Mouse (Mus musculus): ENCODE measurements around the gene Gm9780. TPM values are rescaled to one million over a fixed set of nuclear protein-coding genes. Genes with fewer than 3 reads are reported as not detected.
"Not testable (repeated sequence)": the region's sequence is repeated elsewhere in the genome, so short reads cannot be mapped to it uniquely, and the experiment has no call there.

The Gm9780 gene
- total RNA-seq (2021), result 10 to 100 TPM in 1 of 2 experiments, 1 to 10 TPM in 1; 6.7 to 11.0 TPM
- long read RNA-seq, experiment 1, partial matches to known transcripts, result 0 of 3 reads
- long read RNA-seq, experiment 1, other reads (novel, unspliced or antisense), result 0 of 3 reads
- long read RNA-seq, experiment 2, result 0 reads

DNA sequence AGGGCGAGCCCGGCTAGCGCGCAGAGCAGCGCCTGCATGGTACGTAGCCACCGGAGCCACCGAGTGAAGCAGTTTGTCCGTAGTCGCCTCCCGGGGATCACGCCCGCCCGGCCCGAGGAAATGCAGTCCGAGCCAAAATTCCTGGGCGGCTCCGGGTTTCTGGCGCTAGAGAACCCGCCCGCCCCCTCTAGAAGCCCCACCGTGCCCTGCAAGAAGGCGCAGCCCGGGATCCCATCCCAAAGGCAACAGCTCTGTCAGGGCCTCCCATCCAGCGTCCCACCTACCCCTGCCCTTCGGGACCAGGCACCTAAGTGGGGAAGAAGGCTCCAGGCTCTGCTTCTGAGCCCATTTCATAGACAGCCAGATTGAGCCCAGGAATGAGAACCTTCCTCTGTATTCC is at the start of gene Gm9780:
Gene Gm9780, minus strand, starts transcription at position 101 of the 400 bp plus-strand sequence.
- intact Hi-C loops (cut with DNase I), result not testable (repeated sequence)

DNA sequence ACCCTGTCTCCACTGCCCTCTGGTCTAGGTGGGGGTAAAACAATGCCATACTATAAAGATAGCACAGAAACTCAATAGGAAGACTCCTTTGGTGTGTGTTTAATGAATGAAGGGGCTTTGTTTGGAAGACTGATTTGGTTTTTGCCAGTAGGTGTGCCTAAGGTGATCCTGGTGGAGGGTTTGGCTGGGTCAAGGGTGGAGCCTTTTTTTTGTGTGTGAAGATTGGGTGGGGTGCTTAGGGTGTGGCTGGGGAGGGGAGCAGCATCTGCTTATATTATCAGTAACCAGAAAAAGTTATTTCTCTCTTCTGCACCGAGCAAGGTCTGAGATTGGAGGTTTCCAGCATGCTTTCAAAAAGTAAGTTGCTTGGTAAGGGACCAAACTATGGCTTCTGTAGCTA is 39.5 kb upstream of the Gm9780 start, which contains the start of gene Cphx3:
Gene Cphx3, plus strand, starts transcription at position 301 of the 400 bp plus-strand sequence.
- DNase-seq (ENCODE audit: low spot score in 2 of 2); intact Hi-C loops (cut with DNase I): not testable (repeated sequence)

More for the DNA sequence above, at the start of gene Gm9780:
- DNase-seq (ENCODE audit: low spot score in 2 of 2), result not testable (repeated sequence)

DNA sequence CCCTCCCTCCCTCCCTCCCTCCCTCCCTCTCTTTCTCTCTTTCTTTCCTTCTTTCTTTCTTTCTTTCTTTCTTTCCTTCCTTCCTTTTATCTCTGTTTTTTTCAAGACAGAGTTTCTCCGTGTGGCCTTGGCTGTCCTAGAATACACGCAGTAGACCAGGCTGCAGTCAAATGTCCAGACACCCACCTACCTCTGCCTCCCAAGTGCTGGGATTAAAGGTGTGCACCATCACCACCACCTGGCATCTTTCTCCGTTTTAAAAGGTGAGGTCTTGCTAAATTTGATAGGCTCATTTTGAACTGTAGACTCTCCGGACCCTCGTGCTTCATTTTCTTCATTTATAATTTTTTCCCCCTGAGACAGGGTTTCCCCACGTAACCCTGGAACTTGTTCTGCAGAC is 38.7 kb upstream of the Gm9780 start, which contains the start of gene Cphx2:
Gene Cphx2, plus strand, starts transcription at position 301 of the 400 bp plus-strand sequence.
- DNase-seq (ENCODE audit: low spot score in 2 of 2); intact Hi-C loops (cut with DNase I): not testable (repeated sequence)

DNA sequence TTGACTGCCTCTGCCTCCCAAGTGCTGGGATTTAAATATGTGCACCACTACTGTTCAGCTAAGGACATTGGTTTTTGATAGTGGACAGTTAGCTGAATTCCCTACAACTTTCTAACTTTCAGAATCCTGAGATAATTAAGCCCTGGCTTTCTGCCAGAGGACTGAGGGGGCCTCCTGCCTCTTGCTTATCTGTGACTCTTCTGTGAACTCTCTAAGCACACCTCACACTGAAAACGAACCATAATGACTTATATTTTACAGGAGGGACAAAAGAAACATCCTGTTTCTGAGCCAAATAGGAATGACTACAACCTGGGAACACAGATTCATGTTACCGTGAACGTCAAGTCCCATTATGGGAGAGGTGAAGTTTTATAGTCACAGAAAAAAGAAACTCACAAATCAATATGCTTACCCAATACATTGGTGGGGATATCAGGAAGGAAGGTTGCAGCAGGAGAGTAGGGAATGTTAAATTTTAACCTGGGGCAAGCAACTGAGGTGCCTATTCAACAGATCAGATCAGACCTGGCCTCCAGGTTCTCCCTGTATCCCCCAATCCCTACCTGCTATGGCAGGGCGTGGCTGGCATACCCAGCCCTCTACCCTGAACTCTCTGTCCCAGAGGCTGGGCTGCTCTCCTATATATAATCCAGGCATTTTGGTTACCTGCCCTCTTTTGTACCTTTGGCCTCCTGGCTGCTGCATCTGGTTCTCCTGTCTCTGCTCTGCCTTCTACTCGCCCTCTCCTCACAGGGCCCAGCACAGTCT is 34.3 kb upstream of the Gm9780 start:
- DNase-seq (ENCODE audit: low spot score in 2 of 2); intact Hi-C loops (cut with DNase I): not testable (repeated sequence)

- DNase-seq (ENCODE audit: low spot score in 2 of 2); intact Hi-C loops (cut with DNase I): not testable (repeated sequence)
These were observed 24.8 kb upstream of the Gm9780 start, which contains the start of gene Tmem254c for GRCm38 (mm10) chr14:26067325-26067633. TSS of gene Tmem254c (minus strand) at chr14:26067355.

DNA sequence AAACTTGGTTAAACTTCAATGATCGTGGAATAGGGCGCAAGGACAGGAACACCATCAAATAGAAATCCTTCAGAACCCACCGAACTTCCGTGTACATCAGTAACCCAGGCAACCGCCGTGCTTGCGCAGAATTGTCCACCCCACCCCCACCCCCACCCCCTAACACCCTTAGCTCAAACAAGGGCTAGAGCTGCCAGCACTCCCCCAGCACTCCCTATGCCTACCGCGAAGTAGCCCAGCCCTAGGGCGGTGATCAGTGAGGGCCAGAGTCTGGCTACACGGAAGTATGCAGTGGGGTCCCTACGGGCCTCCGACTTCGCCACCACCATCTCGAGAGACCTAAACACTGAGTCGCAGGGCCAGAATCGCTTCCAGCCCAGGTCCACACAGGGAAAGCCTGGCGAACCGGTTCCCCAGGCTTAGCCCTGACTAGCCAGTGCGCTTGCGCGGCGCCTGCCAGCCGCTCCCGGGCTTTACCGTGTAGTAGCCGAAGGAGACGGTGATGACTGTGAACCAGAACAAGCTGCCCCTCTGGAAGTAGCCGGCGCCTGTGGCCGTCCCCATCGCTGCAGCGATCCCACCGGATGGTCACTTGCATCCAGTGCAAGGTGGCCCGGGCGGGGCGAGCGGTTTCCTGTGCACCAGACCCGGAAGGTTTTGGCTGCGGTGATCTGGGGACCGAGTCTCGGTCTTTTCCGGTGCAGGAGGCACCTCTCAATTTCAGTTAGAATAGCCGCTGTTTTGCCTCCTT is 24.2 kb upstream of the Gm9780 start:
- DNase-seq (ENCODE audit: low spot score in 2 of 2); intact Hi-C loops (cut with DNase I): not testable (repeated sequence)

GRCm38 (mm10) chr14:26059362-26059761 is 16.9 kb upstream of the Gm9780 start:
- DNase-seq (ENCODE audit: low spot score in 2 of 2), result not testable (repeated sequence)

GRCm38 (mm10) chr14:26058184-26058583 is 15.7 kb upstream of the Gm9780 start:
- DNase-seq (ENCODE audit: low spot score in 2 of 2); intact Hi-C loops (cut with DNase I): not testable (repeated sequence)

More at GRCm38 (mm10) chr14:26059362-26059761, 16.9 kb upstream of the Gm9780 start:
- intact Hi-C loops (cut with DNase I), result not testable (repeated sequence)

DNA sequence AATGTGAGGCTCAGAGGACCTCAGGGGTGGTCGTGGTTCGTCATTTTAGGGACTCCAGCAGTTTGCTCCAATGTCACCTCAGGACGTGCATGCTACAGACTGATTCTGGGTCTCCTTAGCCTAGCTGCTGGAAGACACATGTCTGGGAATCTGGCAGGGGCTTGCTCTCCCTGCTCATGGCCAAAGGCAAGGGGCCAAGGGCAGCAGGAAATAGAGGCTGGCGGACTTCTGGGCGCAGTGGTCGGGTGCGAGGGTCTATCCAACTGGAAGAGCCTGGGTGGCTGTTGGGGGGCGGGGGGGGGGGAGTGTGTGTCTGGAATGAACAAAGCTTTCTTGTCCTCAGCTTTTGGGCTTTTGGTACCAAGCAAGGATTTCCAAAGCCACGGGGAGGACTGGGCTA is 6.3 kb upstream of the Gm9780 start:
- DNase-seq (ENCODE audit: low spot score in 2 of 2); intact Hi-C loops (cut with DNase I): not testable (repeated sequence)

GRCm38 (mm10) chr14:26047026-26047425 is 4.5 kb upstream of the Gm9780 start:
- DNase-seq (ENCODE audit: low spot score in 2 of 2); intact Hi-C loops (cut with DNase I): not testable (repeated sequence)

GRCm38 (mm10) chr14:26045007-26045406 is 2.5 kb upstream of the Gm9780 start:
- DNase-seq (ENCODE audit: low spot score in 2 of 2); intact Hi-C loops (cut with DNase I): not testable (repeated sequence)

- intact Hi-C loops (cut with DNase I), result not testable (repeated sequence)
These were observed 7.1 kb downstream of the Gm9780 start for GRCm38 (mm10) chr14:26035439-26035838.

DNA sequence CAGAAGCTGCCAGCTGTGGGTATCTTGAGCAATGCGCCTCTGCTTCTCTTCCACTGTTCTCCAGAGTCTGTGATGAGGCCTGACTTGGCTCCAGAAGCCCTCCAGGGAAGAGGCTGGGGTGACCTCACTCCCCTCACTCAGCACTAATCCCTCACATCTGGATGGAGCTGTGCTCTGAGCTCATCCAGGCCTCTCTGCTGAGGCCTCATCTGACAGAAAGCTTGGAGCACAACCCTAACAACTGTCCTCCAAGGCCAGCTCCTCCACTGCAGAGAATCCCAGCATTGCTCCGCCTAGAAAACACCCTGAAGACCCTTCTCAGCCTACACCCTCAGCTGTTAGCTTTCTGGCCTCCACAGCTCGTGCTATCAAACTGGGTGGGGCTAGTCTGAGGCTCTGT is 8.1 kb downstream of the Gm9780 start:
- intact Hi-C loops (cut with DNase I); DNase-seq (ENCODE audit: low spot score in 2 of 2): not testable (repeated sequence)

More at GRCm38 (mm10) chr14:26035439-26035838, 7.1 kb downstream of the Gm9780 start:
- not testable (repeated sequence) for DNase-seq (ENCODE audit: low spot score in 2 of 2)

DNA sequence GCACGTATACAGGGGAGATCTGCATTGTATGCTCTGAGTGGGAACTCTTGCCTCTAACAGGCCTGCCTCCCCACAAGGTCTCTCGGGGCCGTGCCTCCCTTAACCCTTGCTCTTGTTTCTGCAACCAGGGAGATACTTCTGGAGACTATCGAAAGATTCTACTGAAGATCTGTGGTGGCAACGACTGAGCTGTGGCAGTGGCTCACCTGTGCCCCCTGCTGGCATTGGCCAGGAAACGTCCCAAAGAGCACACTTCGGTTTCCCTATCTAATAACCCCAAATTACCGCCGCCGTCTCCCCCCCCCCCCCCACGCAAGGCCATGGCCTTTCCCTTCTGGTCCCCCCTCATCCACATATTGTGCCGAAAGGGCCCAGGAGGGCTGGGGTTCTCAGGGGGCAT is 16.9 kb downstream of the Gm9780 start:
- DNase-seq (ENCODE audit: low spot score in 2 of 2); intact Hi-C loops (cut with DNase I): not testable (repeated sequence)

DNA sequence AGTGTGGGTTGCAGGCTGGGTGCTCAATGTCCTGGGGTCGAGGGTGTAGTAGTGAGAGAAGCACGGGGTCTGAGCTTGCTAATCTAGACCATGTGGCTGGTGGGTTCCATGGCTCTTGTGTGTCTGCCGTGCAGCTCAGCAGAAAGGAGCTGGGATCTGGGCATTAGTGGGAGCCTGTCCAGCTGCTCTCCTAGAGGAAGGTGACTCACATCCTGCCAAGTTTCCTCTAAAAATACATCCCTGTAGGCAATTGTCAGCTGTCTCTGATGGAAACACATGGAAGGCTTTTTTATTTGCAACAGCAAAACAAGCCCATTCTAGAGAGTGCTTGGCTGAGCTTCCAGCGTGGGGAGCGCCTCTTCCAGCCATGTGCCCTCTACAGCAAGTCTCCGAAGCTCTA is 19.7 kb downstream of the Gm9780 start:
- DNase-seq (ENCODE audit: low spot score in 2 of 2); intact Hi-C loops (cut with DNase I): not testable (repeated sequence)

DNA sequence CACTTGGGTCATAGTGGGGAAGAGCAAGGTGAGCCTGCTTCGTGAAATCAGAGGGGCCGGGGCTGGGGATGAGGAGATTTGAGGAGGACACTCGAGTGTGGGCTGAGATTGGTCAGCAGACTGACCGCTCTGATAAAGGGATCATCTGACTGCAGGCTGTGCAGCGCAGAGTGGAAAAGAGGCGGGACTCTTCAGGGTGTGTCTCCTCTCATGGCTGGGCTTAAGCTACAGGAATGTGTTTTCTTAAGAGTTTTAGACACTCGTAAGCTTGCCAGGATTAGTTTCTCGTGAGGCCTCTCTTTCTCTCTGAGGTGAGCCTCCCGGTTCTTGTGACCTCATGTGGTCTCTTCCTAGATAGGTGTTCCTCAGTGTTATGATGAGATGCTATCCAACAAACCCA is 21.0 kb downstream of the Gm9780 start:
- DNase-seq (ENCODE audit: low spot score in 2 of 2); intact Hi-C loops (cut with DNase I): not testable (repeated sequence)

DNA sequence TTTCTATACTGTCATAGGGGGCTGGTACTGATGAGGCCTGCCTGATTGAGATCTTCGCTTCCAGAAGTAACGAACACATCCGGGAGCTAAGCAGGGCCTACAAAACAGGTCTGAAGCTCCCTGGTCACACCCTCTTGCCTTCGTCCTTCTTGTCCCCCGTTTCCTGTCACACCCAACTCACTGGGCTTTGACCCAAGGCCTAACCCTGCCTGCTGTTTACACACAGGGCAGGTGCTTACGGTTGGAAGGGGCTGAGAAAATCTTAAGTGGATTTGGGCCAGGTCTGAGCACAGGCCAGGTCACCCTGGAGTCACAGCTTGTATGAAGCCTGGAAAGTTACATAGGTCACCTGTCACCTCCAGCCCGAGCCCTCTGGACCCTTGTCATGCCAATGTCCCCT is 26.1 kb downstream of the Gm9780 start:
- DNase-seq (ENCODE audit: low spot score in 2 of 2), result not testable (repeated sequence)

GRCm38 (mm10) chr14:26007462-26007861 is 35.0 kb downstream of the Gm9780 start:
- DNase-seq (ENCODE audit: low spot score in 2 of 2); intact Hi-C loops (cut with DNase I): not testable (repeated sequence)

More for the DNA sequence above, 26.1 kb downstream of the Gm9780 start:
- intact Hi-C loops (cut with DNase I), result not testable (repeated sequence)

DNA sequence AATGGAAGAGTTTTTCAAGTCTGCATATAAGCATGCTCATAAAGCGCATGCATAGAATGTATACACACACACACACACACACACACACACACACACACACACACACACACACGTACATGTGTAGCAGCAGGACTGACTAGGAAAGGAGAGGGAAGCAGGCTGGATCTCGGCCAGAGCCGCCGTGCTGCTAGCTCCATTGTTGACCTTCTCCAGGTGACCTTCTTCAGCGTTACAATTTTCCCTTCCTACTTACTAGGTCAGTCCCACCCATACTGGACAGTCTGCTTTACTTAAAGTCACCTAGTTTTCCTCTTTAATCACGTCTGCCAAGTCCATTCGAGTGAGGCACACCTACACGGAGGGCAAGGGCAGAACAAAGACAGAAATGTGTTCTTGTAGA is 60.6 kb downstream of the Gm9780 start:
- intact Hi-C loops (cut with DNase I); DNase-seq (ENCODE audit: low spot score in 2 of 2): not testable (repeated sequence)

Data from left cerebral cortex, postnatal 14 days (tissue).